Mouse (Mus musculus): ENCODE measurements around the gene Clcn6. TPM values are rescaled to one million over a fixed set of nuclear protein-coding genes. Genes with fewer than 3 reads are reported as not detected.

The Clcn6 gene
- polyA plus RNA-seq, 1 experiment from 2014 or later = 35.3 TPM

- 62% methylated on average over 17 of the region's 17 CpGs for WGBS
- peak; percentile 73 for ATAC-seq
- Histone ChIP-seq H3K4me1 (replicated peaks) (peaks cover 28% of the 10 kb centered on the region), H3K9ac (replicated peaks) (no peak overlapping the region), H3K27me3 (no peaks in the 10 kb centered on the region), H3K9me3 (no peaks in the 10 kb centered on the region), H3K27ac (peak overlapping the region; percentile 80), H3K36me3 (peaks cover 35% of the 10 kb centered on the region), H3K4me3 (replicated peaks) (no peak overlapping the region), H3K4me2 (replicated peaks) (peak overlapping the region; percentile 2; the same call in 1 of the 2 replicates)
Observed at GRCm38 (mm10) chr4:148001013-148001789, 37.4 kb downstream of the Clcn6 start.

- Histone ChIP-seq H3K9ac (replicated peaks) (peak within 1 kb of the TSS; percentile 28; the same call in 1 of the 2 replicates), H3K4me2 (replicated peaks) (peak within 1 kb of the TSS; percentile 2; the same call in 1 of the 2 replicates), H3K27me3 (no peaks in the 10 kb centered on the region), H3K4me1 (replicated peaks) (peaks cover 28% of the 10 kb centered on the region), H3K36me3 (peaks cover 26% of the 10 kb centered on the region), H3K9me3 (no peaks in the 10 kb centered on the region), H3K4me3 (replicated peaks) (no peak within 1 kb of the TSS), H3K27ac (peak within 1 kb of the TSS; percentile 80)
- peak; percentile 57 for ATAC-seq
- WGBS = 39% methylated on average over 12 of the region's 12 CpGs
Observed at GRCm38 (mm10) chr4:148000202-148000772, 38.3 kb downstream of the Clcn6 start, which contains the start of gene Nppa. Gene Nppa (plus strand): TSS chr4:148000722.

GRCm38 (mm10) chr4:147995311-147995710 lies 43.3 kb downstream of the Clcn6 start:
- Histone ChIP-seq H3K4me2 (replicated peaks) (no peak overlapping the region), H3K36me3 (no peaks in the 10 kb centered on the region), H3K9me3 (no peaks in the 10 kb centered on the region), H3K4me1 (replicated peaks) (peaks cover 4% of the 10 kb centered on the region), H3K4me3 (replicated peaks) (no peak overlapping the region), H3K9ac (replicated peaks) (no peak overlapping the region), H3K27me3 (no peaks in the 10 kb centered on the region), H3K27ac (no peak overlapping the region)
- no peak for ATAC-seq
- 83% methylated on average over 3 of the region's 3 CpGs for WGBS

GRCm38 (mm10) chr4:147993571-147994095 lies 45.0 kb downstream of the Clcn6 start:
- Histone ChIP-seq H3K4me1 (replicated peaks) (no peaks in the 10 kb centered on the region), H3K4me2 (replicated peaks) (no peak overlapping the region), H3K9ac (replicated peaks) (no peak overlapping the region), H3K4me3 (replicated peaks) (no peak overlapping the region), H3K36me3 (no peaks in the 10 kb centered on the region), H3K27ac (no peak overlapping the region), H3K9me3 (no peaks in the 10 kb centered on the region), H3K27me3 (no peaks in the 10 kb centered on the region)
- ATAC-seq = no peak
- WGBS = 68% methylated on average over 7 of the region's 7 CpGs

GRCm38 (mm10) chr4:147985205-147986132 lies 53.2 kb downstream of the Clcn6 start, which contains the start of gene Nppb:
Gene Nppb (plus strand): TSS chr4:147985788.
- no peak within 1 kb of the TSS for H3K4me3 ChIP-seq (replicated peaks)
- H3K4me2 ChIP-seq (replicated peaks) = no peak within 1 kb of the TSS
- H3K36me3 ChIP-seq = no peaks in the 10 kb centered on the region
- H3K27ac ChIP-seq = no peak within 1 kb of the TSS
- no peaks in the 10 kb centered on the region for H3K4me1 ChIP-seq (replicated peaks)
- H3K27me3 ChIP-seq = no peaks in the 10 kb centered on the region; the same call in 1 of the 2 replicates
- ATAC-seq = no peak
- 37% methylated on average over 20 of the region's 20 CpGs for WGBS
- no peaks in the 10 kb centered on the region for H3K9me3 ChIP-seq
- no peak within 1 kb of the TSS for H3K9ac ChIP-seq (replicated peaks)

GRCm38 (mm10) chr4:147979441-147979860 lies 59.2 kb downstream of the Clcn6 start:
- H3K4me3 ChIP-seq (replicated peaks) = no peak overlapping the region
- no peak overlapping the region for H3K9ac ChIP-seq (replicated peaks)
- H3K27ac ChIP-seq = no peak overlapping the region
- no peaks in the 10 kb centered on the region for H3K27me3 ChIP-seq
- 0 out of 2 replicates have a peak, but pooled peaks cover 4% of the 10 kb centered on the region for H3K9me3 ChIP-seq
- ATAC-seq = no peak
- H3K4me1 ChIP-seq (replicated peaks) = no peaks in the 10 kb centered on the region
- 76% methylated on average over 7 of the region's 7 CpGs for WGBS
- no peak overlapping the region for H3K4me2 ChIP-seq (replicated peaks)
- no peaks in the 10 kb centered on the region for H3K36me3 ChIP-seq

- H3K4me1 ChIP-seq (replicated peaks) = no peaks in the 10 kb centered on the region
- no peak overlapping the region for H3K4me3 ChIP-seq (replicated peaks)
- H3K27me3 ChIP-seq = no peaks in the 10 kb centered on the region
- H3K9me3 ChIP-seq = 0 out of 2 replicates have a peak, but pooled peaks cover 4% of the 10 kb centered on the region
- H3K27ac ChIP-seq = no peak overlapping the region
- no peak for ATAC-seq
- H3K36me3 ChIP-seq = no peaks in the 10 kb centered on the region
- no peak overlapping the region for H3K9ac ChIP-seq (replicated peaks)
- no peak overlapping the region for H3K4me2 ChIP-seq (replicated peaks)
- WGBS = 95% methylated on average over 6 of the region's 6 CpGs
Observed at GRCm38 (mm10) chr4:147978391-147978790, 60.2 kb downstream of the Clcn6 start.

- H3K27me3 ChIP-seq = no peaks in the 10 kb centered on the region
- 79% methylated on average over 4 of the region's 4 CpGs for WGBS
- no peaks in the 10 kb centered on the region for H3K4me1 ChIP-seq (replicated peaks)
- no peak overlapping the region for H3K27ac ChIP-seq
- H3K36me3 ChIP-seq = no peaks in the 10 kb centered on the region
- H3K9ac ChIP-seq (replicated peaks) = no peak overlapping the region
- no peak overlapping the region for H3K4me2 ChIP-seq (replicated peaks)
- H3K4me3 ChIP-seq (replicated peaks) = no peak overlapping the region
- H3K9me3 ChIP-seq = 0 out of 2 replicates have a peak, but pooled peaks cover 4% of the 10 kb centered on the region
- ATAC-seq = no peak
Observed at GRCm38 (mm10) chr4:147977726-147978125, 60.9 kb downstream of the Clcn6 start.

- no peak overlapping the region for H3K9ac ChIP-seq (replicated peaks)
- 85% methylated on average over 3 of the region's 3 CpGs for WGBS
- H3K4me3 ChIP-seq (replicated peaks) = no peak overlapping the region
- H3K9me3 ChIP-seq = 0 out of 2 replicates have a peak, but pooled peaks cover 4% of the 10 kb centered on the region
- no peaks in the 10 kb centered on the region for H3K4me1 ChIP-seq (replicated peaks)
- H3K27me3 ChIP-seq = no peaks in the 10 kb centered on the region
- ATAC-seq = no peak
- no peaks in the 10 kb centered on the region for H3K36me3 ChIP-seq
- H3K4me2 ChIP-seq (replicated peaks) = no peak overlapping the region
- no peak overlapping the region for H3K27ac ChIP-seq
Observed at GRCm38 (mm10) chr4:147976237-147976636, 62.4 kb downstream of the Clcn6 start.

GRCm38 (mm10) chr4:147969337-147969736 lies 69.3 kb downstream of the Clcn6 start:
- Histone ChIP-seq H3K27ac (no peak overlapping the region), H3K4me3 (replicated peaks) (no peak overlapping the region), H3K36me3 (no peaks in the 10 kb centered on the region), H3K4me1 (replicated peaks) (no peaks in the 10 kb centered on the region), H3K4me2 (replicated peaks) (no peak overlapping the region), H3K9ac (replicated peaks) (no peak overlapping the region), H3K27me3 (no peaks in the 10 kb centered on the region; the same call in 1 of the 2 replicates), H3K9me3 (no peaks in the 10 kb centered on the region)
- WGBS = 63% methylated on average over 9 of the region's 9 CpGs
- ATAC-seq = no peak

- ATAC-seq = no peak
- Histone ChIP-seq H3K36me3 (no peaks in the 10 kb centered on the region), H3K4me2 (replicated peaks) (no peak overlapping the region), H3K9ac (replicated peaks) (no peak overlapping the region), H3K27ac (no peak overlapping the region), H3K4me1 (replicated peaks) (no peaks in the 10 kb centered on the region), H3K4me3 (replicated peaks) (no peak overlapping the region), H3K27me3 (no peaks in the 10 kb centered on the region; the same call in 1 of the 2 replicates), H3K9me3 (no peaks in the 10 kb centered on the region)
- 85% methylated on average over 2 of the region's 2 CpGs for WGBS
Observed at GRCm38 (mm10) chr4:147968816-147969215, 69.8 kb downstream of the Clcn6 start.
